Mouse (Mus musculus) forebrain, embryonic 13.5 days (tissue): Measurements from ENCODE around the gene Mlana. TPM values are rescaled to one million over a fixed set of nuclear protein-coding genes. Genes with fewer than 3 reads are reported as not detected.

Source experiments
- ATAC-seq: fragments of 200-750 bp; cut with Nextera tagmentation; 2 replicates; pipeline ENCODE4 v1.8.0; 2017
- H3K27ac ChIP-seq: fragments of 300-500 bp; sonication (generic); 2 replicates; pipeline ENCODE4 v1.5.1; 2015; ENCODE audit warnings: inconsistent platforms, mild to moderate bottlenecking, moderate library complexity
- H3K27me3 ChIP-seq: fragments of 300-500 bp; sonication (generic); 2 replicates; pipeline ENCODE4 v1.6.1; 2015; ENCODE audit warnings: mild to moderate bottlenecking, inconsistent platforms
- H3K36me3 ChIP-seq: fragments of 300-500 bp; sonication (generic); 2 replicates; pipeline ENCODE4 v1.6.1; 2015; ENCODE audit warnings: mild to moderate bottlenecking, inconsistent platforms; ENCODE audit not compliant: poor library complexity, severe bottlenecking
- H3K4me1 ChIP-seq: fragments of 300-500 bp; sonication (generic); 2 replicates; pipeline ENCODE4 v1.6.1; 2015; ENCODE audit warnings: inconsistent platforms
- H3K4me2 ChIP-seq: fragments of 300-500 bp; sonication (generic); 2 replicates; pipeline ENCODE4 v1.6.1; 2015; ENCODE audit warnings: inconsistent platforms, mild to moderate bottlenecking, moderate library complexity
- H3K4me3 ChIP-seq: fragments of 300-500 bp; sonication (generic); 2 replicates; pipeline ENCODE4 v1.5.1; 2015; ENCODE audit warnings: mild to moderate bottlenecking, inconsistent platforms
- H3K9ac ChIP-seq: fragments of 300-500 bp; sonication (generic); 2 replicates; pipeline ENCODE4 v1.6.1; 2015; ENCODE audit warnings: mild to moderate bottlenecking, inconsistent platforms
- H3K9me3 ChIP-seq: fragments of 300-500 bp; sonication (generic); replicated peaks from 2 replicates; pipeline ENCODE4 v1.6.1; 2016; ENCODE audit warnings: inconsistent platforms
- WGBS: fragments of 180-500 bp; shearing (Covaris S2); methylation state at CpG from one replicate; pipeline ENCODE4 v1.1.7; 2015; 5-methylcytosine and 5-hydroxymethylcytosine counted together
- polyA plus RNA-seq: library from polyadenylated mRNA; unstranded; fragments of >200 nt; fragmentation: Nextera tagmentation; extraction: Ambion mirVana; gene quantifications from 2 replicates; pipeline ENCODE4 v1.2.1, GENCODE M21; 2015

The Mlana gene
- polyA plus RNA-seq, 1 experiment from 2014 or later: not detected

DNA sequence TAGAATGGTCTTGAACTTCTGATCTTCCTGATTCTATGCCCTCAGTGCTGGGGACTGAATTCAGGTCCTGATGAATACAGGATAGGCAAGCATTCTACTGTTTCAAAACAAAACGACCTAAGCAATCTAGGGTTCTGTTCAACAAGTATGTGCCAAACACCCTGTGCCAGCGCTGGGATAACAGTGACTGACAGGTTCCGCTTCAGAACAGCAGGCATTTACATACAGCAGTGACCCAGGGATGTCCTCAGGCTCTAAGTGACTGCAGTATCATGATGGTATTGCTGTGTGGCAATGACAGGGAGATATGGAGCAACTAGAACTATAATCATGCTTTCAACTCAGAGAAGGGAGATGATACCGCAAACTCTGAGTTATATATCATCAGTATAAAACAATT, 15.8 kb downstream of the Mlana start:
- H3K4me2 ChIP-seq: no peak overlapping the region
- no peaks in the 10 kb centered on the region for H3K9me3 ChIP-seq
- H3K36me3 ChIP-seq: peaks cover 25% of the 10 kb centered on the region
- no peaks in the 10 kb centered on the region for H3K27me3 ChIP-seq
- no peak for ATAC-seq
- no peak overlapping the region for H3K4me3 ChIP-seq
- 87% methylated on average over 4 of the region's 4 CpGs for WGBS
- no peak overlapping the region for H3K9ac ChIP-seq
- H3K4me1 ChIP-seq: no peaks in the 10 kb centered on the region
- no peak overlapping the region for H3K27ac ChIP-seq

DNA sequence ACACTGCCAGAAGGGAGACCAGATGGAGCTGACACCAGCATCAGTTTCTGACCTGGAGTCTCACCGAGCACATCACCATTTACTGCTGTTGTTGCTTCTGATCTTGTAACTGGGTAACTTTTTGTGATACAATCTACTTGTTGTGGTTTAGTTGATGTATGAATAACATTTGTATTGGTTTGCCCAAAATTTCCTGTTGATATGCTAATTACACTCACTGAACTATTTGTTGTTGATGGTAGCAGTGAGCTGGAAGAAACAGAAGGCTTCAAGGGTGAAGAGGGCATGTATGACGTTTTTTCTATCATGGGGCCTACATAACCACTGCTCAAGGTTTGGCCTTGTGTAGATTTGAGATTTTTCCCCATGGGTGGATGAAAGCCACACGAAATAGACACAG, 20.2 kb downstream of the Mlana start:
- Histone ChIP-seq H3K9me3 (no peaks in the 10 kb centered on the region), H3K4me3 (no peak overlapping the region), H3K27ac (no peak overlapping the region), H3K4me2 (no peak overlapping the region), H3K4me1 (no peaks in the 10 kb centered on the region), H3K27me3 (no peaks in the 10 kb centered on the region), H3K9ac (no peak overlapping the region), H3K36me3 (peaks cover 38% of the 10 kb centered on the region)
- 85% methylated on average over 3 of the region's 3 CpGs for WGBS
- ATAC-seq: no peak

DNA sequence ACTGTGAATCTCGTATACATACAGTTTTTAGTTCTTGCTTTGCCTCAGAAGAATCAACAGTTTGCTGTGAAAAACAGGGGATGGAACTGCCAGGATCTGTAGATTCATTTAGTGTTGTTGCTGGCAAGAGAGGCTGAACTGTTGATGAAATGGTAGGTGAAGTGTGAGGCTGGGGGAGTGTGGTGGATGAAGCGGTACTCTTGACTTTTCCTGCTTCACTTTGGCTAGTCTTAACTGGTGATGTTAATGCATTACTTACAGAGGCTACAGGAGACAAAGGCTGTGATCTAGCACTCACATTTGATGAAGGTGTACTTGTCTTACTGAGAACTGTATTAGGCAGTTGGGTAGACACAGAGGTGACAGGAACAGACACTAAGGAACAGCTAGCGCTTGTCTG, 20.9 kb downstream of the Mlana start:
- no peaks in the 10 kb centered on the region for H3K4me1 ChIP-seq
- H3K9me3 ChIP-seq: no peaks in the 10 kb centered on the region
- H3K27me3 ChIP-seq: no peaks in the 10 kb centered on the region
- H3K36me3 ChIP-seq: peaks cover 38% of the 10 kb centered on the region
- WGBS: 90% methylated on average over 3 of the region's 3 CpGs
- no peak overlapping the region for H3K9ac ChIP-seq
- no peak overlapping the region for H3K4me3 ChIP-seq
- no peak overlapping the region for H3K27ac ChIP-seq
- no peak for ATAC-seq
- no peak overlapping the region for H3K4me2 ChIP-seq

DNA sequence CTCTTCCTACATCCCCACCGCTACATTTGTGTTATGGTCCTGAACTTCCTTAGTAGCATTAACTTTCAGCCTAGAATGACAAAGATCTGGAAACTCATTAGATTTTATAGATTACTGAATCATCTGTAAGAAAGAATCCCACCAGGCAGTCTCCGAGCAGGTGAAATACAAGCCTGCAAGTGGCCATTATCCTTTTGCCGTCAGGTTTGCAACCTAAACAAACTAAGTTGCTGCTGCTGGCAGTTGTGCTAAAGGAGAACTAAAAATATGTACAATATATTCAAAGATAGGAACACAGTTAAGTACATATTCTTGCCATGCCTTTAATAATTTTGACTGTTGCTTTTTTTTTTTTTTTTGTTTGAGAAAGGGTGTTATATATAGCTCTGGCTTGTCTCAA, 37.8 kb downstream of the Mlana start:
- Histone ChIP-seq H3K27me3 (no peaks in the 10 kb centered on the region), H3K9me3 (no peaks in the 10 kb centered on the region), H3K36me3 (no peaks in the 10 kb centered on the region), H3K9ac (no peak overlapping the region), H3K4me2 (no peak overlapping the region), H3K4me1 (no peaks in the 10 kb centered on the region), H3K27ac (no peak overlapping the region), H3K4me3 (no peak overlapping the region)
- ATAC-seq: no peak
- 86% methylated on average over 3 of the region's 3 CpGs for WGBS

GRCm38 (mm10) chr19:29739608-29740007, 42.0 kb downstream of the Mlana start:
- WGBS: 84% methylated on average over 2 of the region's 2 CpGs
- Histone ChIP-seq H3K9me3 (no peaks in the 10 kb centered on the region), H3K27ac (no peak overlapping the region), H3K4me1 (no peaks in the 10 kb centered on the region), H3K4me2 (no peak overlapping the region), H3K4me3 (no peak overlapping the region), H3K27me3 (no peaks in the 10 kb centered on the region), H3K36me3 (no peaks in the 10 kb centered on the region), H3K9ac (no peak overlapping the region)
- no peak for ATAC-seq

- H3K4me2 ChIP-seq: no peak overlapping the region
- H3K9me3 ChIP-seq: no peaks in the 10 kb centered on the region
- no peak overlapping the region for H3K9ac ChIP-seq
- no peak overlapping the region for H3K27ac ChIP-seq
- 92% methylated on average over 1 of the region's 1 CpGs for WGBS
- no peaks in the 10 kb centered on the region for H3K27me3 ChIP-seq
- H3K4me3 ChIP-seq: no peak overlapping the region
- no peaks in the 10 kb centered on the region for H3K4me1 ChIP-seq
- ATAC-seq: no peak
- no peaks in the 10 kb centered on the region for H3K36me3 ChIP-seq
These were observed 43.0 kb downstream of the Mlana start for GRCm38 (mm10) chr19:29740661-29741060.

GRCm38 (mm10) chr19:29743531-29743930, 45.9 kb downstream of the Mlana start:
- Histone ChIP-seq H3K27me3 (no peaks in the 10 kb centered on the region), H3K9me3 (no peaks in the 10 kb centered on the region), H3K4me1 (no peaks in the 10 kb centered on the region), H3K36me3 (peaks cover 6% of the 10 kb centered on the region; the same call in 1 of the 2 replicates), H3K9ac (no peak overlapping the region), H3K27ac (no peak overlapping the region), H3K4me3 (no peak overlapping the region), H3K4me2 (no peak overlapping the region)
- ATAC-seq: no peak
- 91% methylated on average over 5 of the region's 5 CpGs for WGBS

- no peaks in the 10 kb centered on the region for H3K4me1 ChIP-seq
- 91% methylated on average over 3 of the region's 3 CpGs for WGBS
These were observed 53.4 kb downstream of the Mlana start for GRCm38 (mm10) chr19:29750994-29751393.

GRCm38 (mm10) chr19:29753939-29754338, 56.3 kb downstream of the Mlana start:
- H3K4me1 ChIP-seq: no peaks in the 10 kb centered on the region
- ATAC-seq: no peak

More at GRCm38 (mm10) chr19:29750994-29751393, 53.4 kb downstream of the Mlana start:
- Histone ChIP-seq H3K27ac (no peak overlapping the region), H3K9me3 (no peaks in the 10 kb centered on the region), H3K4me3 (no peak overlapping the region), H3K9ac (no peak overlapping the region), H3K27me3 (no peaks in the 10 kb centered on the region), H3K36me3 (peaks cover 10% of the 10 kb centered on the region; the same call in 1 of the 2 replicates), H3K4me2 (no peak overlapping the region)
- ATAC-seq: no peak

More at GRCm38 (mm10) chr19:29753939-29754338, 56.3 kb downstream of the Mlana start:
- 0 out of 2 replicates have a peak, but pooled peaks cover 4% of the 10 kb centered on the region for H3K36me3 ChIP-seq
- H3K4me2 ChIP-seq: no peak overlapping the region
- H3K27ac ChIP-seq: no peak overlapping the region
- H3K9me3 ChIP-seq: no peaks in the 10 kb centered on the region
- WGBS: 78% methylated on average over 2 of the region's 2 CpGs
- no peaks in the 10 kb centered on the region for H3K27me3 ChIP-seq
- H3K4me3 ChIP-seq: no peak overlapping the region
- H3K9ac ChIP-seq: no peak overlapping the region

Other genes with a start within 250 kb of the Mlana start
- 11.2 and 11.8 TPM in 2 replicates for gene Ric1, start 175.5 kb upstream of the Mlana start, polyA plus RNA-seq
- 6.1 and 6.3 TPM in 2 replicates for gene Ermp1, start 49.4 kb upstream of the Mlana start, polyA plus RNA-seq
- 7.0 and 7.6 TPM in 2 replicates for gene 9930021J03Rik, start 108.2 kb downstream of the Mlana start, polyA plus RNA-seq
- 35.8 and 37.0 TPM in 2 replicates for gene Ranbp6, start 115.2 kb downstream of the Mlana start, polyA plus RNA-seq
- 0.23 and 0.34 TPM in 2 replicates for gene Il33, start 227.3 kb downstream of the Mlana start, polyA plus RNA-seq